Mouse (Mus musculus): ENCODE data around the gene Smtn. TPM values are rescaled to one million over a fixed set of nuclear protein-coding genes. Genes with fewer than 3 reads are reported as not detected.
A peak's percentile ranks its signal among the peaks of the same experiment; 100 is the strongest.

Gene Smtn
- total RNA-seq, 2 experiments from 2014 or later: 17.0 TPM

- DNase-seq (ENCODE audit: low spot score in 2 of 2): no peak
Observed at GRCm38 (mm10) chr11:3547969-3548368, 7.6 kb upstream of the Smtn start.

DNA sequence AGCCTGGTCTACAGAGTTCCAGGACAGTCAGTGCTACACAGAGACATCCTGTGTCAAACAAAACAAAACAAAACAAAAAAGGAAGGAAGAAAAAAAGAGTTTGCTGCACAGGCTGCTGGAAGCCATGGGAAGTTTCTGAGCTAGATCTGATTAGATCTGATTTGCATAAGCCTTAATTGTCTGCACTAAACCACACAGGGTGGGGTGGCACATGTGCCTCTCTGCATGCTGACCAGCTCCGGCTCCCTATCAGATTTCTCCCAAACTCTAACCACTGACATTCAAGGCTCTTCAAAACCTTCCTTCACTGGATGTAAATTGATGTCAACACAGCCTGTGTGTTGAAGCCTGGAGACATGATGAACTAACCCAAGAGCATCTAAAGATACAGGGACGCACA is 6.6 kb upstream of the Smtn start:
- no peak for DNase-seq (ENCODE audit: low spot score in 2 of 2)

- DNase-seq (ENCODE audit: low spot score in 2 of 2): no peak
Observed at GRCm38 (mm10) chr11:3546242-3546562, 5.8 kb upstream of the Smtn start.

DNA sequence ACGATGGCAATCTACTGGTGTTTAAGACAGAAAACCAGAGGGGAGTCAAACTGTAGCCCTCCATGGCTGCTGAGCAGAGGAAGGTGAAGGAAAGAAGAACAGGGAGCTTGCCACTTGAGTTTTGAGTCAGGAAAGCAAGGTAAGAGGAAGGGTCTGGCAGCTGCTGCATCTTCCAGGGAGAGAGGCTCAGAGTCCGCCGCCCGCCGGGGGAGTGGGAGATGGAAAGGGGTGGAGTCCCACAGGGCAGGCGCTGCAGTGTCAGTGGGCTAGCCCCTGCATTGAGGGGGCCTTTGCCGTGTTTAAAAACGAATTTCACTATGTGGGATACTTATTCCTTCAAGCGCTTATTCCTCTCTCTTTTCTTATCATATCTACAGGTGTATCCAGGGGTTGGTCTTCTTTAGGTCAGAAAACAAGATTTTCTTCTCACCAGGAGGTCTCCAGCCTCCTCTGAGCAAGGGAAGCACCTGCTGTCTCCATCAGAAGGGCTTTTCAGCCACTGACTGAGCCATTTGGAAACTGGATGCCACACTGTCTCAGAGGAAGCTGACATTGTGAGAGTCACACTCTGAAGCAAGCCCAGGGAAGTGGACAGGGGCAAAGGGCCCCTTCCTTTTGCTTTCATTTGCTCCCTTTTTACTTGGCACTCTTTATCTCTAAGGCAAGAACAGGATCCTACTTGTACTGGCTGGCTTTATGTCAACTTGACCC is 5.3 kb upstream of the Smtn start:
- DNase-seq (ENCODE audit: low spot score in 2 of 2): no peak

DNA sequence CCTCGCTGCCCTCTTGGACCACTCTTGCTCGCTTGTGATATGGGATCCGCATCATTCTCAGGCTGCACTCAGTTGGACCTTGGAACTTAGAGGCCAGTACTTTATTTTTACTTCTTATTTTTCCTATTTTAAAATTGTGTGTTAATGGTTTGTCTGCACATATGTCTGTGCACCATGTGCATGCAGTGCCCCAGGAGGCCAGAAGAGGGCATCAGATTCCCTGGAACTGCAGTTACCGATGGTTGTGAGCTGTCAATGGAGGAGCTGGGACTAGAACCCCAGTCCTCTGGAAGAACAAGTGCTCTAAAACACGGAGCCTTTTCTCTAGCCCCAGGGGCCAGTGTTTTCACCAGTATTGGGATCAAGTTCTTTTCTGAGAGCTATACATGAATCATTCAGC is 4.0 kb upstream of the Smtn start:
- no peak for DNase-seq (ENCODE audit: low spot score in 2 of 2)

DNA sequence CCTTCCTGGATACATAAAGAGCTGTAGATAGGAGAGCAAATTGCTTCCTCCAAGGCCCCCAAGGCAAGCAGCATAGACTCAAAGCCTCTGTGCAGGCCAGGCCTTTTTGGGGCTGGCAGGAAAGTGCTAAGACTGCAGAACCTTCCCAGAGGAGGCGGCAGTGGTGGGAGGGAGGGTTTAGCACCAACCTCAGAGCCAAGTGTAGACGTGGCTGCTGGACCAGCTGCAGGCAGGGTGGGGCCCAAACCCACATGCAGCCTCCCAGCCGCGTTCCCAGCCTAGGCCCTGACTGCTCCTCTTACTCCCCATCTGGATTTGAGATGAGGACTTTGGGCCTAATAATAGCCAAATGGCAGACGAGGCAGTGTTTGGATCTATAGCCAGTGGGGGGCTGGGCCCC is 2.6 kb upstream of the Smtn start:
- no peak for DNase-seq (ENCODE audit: low spot score in 2 of 2)

DNA sequence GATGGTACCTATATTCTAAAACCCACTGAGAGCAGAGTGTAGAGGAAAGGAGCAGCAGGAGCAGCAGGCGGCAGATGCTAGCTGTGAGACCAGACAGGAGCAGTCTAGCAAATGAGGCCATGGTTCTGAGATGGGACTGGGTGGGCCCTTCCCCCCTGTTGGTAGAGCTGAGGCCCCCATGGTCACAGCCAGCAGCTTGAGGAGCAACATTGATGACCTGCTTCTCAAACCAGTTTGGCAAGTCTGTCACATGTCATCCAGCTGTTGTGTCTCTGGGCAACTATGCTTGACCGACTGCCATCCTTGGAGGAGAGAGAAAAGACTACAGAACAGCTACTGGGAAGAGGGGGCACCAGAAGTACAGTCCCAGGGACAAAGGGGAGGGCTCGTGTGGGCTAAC is 1.5 kb upstream of the Smtn start:
- no peak for DNase-seq (ENCODE audit: low spot score in 2 of 2)

DNA sequence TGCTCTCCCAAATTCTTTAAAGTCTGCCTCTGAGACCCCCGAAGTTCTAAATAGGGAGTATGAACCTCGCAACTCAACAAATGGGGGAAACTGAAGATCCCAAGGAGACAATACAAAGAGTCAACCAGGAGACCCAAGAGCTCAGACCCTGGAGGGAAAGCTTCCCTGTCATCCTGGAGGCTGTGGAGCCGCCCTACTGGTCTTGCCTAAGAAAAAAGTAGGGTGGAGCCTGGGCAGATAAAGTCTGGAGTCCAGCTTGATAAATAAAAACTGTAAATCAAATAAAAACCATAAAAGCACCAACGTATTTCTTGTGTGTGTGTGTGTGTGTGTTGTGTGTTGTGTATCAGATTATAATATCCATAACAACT is 601 bp downstream of the Smtn start:
- DNase-seq (ENCODE audit: low spot score in 2 of 2): no peak

GRCm38 (mm10) chr11:3539111-3539825 is 1.1 kb downstream of the Smtn start:
- peak; percentile 79 to 84 for DNase-seq (ENCODE audit: low spot score in 2 of 2)

DNA sequence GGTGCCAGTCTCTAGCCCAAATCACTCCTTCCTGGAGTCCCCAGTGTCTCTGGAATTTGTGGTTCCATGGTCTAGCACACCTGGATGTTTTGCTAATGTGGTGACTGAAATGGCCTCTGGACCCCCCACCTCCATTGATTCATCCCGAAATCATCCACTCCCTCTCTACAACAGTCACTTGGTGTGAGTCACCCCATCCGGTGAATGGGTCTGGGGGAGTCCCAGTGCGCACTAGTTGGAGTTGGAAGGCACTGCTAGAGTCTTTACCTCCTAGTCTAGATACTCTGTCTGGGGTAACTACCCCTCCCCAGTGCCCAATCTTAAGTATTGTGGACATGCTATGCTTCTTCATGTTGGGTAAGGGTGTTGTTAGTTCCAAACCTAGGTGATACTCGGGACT is 2.1 kb downstream of the Smtn start:
- DNase-seq (ENCODE audit: low spot score in 2 of 2): peak in 1 of 2 experiments; percentile 3

- DNase-seq (ENCODE audit: low spot score in 2 of 2): no peak
Observed at GRCm38 (mm10) chr11:3537711-3538110, 2.7 kb downstream of the Smtn start.

DNA sequence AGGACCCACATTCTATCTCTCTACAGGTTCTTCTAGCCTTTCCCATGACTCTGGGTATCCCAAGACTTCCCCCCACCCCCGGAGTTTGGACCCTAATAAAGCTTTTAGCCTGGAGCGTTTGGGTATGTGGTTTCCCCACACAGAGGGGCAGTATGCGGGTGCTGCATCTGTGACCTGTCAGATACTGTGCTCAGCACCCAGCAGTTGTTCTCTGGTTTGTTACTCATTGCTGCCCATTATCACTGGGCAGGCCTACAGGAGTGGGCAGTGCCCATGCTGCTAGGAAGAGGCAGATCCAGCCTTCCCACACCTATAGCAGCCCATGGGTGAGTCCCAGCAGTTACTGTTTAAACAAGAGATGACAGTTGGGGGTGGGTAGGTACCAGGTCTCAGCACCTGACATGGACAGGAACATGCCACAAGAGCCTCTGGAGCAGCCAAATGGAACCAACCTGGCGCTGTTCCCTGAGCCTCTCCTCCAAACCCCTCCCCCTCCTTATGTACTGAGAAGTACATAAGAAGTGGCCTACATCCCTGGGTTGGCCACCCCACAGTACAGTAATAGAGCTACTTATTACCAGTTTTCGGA is 3.6 kb downstream of the Smtn start:
- no peak for DNase-seq (ENCODE audit: low spot score in 2 of 2)

DNA sequence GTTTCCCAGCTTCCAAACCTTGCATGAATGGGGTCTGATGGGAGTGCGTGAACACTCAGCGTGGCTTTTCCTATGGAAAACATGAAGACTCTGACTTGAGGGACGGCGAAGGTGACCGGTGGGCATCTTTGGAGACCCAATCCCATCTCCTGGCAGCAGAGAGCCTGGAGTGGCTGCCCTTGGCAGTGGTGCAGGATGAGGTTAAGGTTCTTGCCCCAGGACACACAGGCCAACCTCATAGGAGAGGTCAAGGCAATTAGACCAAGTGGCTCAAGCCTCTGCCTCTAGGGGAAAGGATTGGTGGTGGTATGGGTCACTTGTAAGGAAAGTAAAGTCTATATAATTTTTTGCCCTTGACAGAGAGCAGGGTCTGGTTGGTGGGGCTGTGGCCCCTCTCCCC is 4.3 kb downstream of the Smtn start:
- no peak for DNase-seq (ENCODE audit: low spot score in 2 of 2)

DNA sequence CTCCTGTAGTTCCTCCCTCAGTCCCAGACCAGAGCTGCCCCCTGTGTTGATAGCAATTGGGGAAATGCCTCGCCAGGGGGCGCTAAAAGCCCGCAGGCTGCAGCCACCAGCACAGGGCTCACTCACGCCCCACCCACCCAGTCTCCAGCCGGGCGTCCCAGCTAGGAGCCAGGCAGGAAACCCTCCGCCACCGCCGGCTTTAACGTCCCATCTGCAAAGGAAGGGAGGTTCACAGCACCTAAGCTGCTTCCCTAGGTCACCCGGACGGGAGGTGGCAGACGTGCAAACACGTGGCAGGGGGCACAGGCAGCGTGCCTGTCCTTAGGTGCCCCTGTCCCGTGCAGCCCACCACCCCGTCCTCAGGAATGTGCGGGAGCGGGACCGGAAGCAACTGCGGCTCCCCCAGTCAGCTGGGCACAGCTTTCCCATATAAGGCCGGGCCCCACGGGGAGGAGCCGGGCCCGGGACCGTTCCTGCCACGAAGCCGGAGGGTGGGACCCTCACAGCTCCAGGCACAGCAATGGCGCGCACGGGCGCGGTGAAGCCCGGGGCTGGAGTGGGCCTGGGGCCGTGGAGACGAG is 4.9 kb downstream of the Smtn start:
- peak; percentile 98 for DNase-seq (ENCODE audit: low spot score in 2 of 2)

DNA sequence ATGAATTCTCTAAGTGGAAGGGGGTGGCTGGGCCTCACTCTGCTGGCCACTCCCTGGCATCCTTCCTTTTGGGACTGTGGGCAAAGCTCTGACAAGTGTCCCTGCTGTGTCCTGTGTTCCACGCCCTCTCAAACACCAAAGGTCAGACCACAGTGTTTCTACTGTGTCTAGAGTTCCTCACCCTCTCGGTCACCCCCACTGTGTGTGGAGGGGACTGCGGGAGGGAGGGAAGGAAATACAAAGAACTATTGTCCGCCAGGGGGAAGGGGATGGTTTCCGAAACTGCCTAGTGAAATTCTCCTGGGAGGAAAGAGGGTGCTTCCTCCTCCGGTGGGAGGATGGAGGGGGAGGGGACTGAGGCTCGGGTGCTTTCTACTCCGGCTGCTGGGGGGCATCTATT is 5.5 kb downstream of the Smtn start:
- DNase-seq (ENCODE audit: low spot score in 2 of 2): no peak

GRCm38 (mm10) chr11:3533406-3533932 is 6.9 kb downstream of the Smtn start:
- no peak for DNase-seq (ENCODE audit: low spot score in 2 of 2)

DNA sequence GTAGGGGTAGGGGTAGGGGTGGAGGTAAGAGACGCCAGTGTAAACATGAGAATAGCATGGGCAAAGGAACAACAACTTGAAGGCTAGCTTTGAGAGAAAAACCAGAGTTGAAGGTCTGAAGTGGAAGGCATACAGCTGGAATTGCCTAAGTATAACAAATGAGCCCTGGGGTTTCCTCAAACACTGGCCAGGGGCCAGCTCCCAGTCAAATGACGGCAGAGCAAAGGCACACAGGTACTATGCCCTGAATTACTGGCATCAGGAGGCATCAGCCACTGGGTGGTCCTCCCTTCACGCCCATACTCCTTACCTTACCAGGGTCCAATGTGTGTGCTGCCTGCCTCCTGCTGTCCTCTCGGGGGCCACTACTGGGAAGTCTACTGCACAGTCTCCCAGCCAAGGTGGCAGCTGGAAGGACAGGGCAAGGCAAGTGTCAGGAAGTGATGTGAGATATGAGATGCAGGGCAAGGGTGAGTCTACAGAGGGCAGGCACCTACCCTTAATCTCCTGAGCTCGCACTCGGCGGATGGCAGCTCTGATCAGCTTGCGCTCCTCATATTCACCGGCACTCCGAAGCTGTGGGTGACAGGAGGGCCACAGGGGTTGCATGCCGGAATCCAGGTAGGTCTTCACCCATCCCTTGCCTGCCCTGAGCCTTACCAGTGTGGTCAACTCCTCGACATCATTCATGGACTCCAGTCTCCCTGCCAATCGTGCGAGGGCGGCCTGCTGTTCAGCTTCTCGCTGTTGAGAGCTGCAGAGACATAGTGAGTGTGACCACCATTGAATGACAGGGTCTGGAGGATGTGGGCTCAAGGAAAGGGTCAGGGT is 8.1 kb downstream of the Smtn start:
- no peak for DNase-seq (ENCODE audit: low spot score in 2 of 2)

- peak; percentile 64 to 67 for DNase-seq (ENCODE audit: low spot score in 2 of 2)
Observed at GRCm38 (mm10) chr11:3531634-3532033, 8.8 kb downstream of the Smtn start.

DNA sequence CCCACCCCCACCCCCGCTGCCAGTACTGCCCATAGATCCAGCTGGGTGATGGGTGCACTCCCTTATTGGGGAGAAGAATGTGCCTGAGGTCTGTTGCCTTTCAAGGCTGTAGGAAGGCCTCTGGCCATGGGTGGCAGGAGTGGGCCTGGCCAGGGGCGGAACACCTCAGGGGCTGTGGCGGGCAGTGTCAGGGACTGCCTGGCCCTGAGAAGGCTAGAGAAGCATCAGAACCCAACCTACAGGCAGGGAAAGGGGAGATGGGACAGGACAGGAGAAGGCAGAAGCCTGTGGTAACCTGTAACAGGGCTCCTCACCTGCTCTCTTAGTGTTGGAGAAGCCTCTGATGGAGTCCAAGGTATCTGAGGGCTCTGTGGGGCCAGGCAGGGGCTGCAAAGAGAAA is 9.7 kb downstream of the Smtn start:
- DNase-seq (ENCODE audit: low spot score in 2 of 2): no peak

GRCm38 (mm10) chr11:3529476-3530252 is 10.7 kb downstream of the Smtn start:
- DNase-seq (ENCODE audit: low spot score in 2 of 2): no peak

DNA sequence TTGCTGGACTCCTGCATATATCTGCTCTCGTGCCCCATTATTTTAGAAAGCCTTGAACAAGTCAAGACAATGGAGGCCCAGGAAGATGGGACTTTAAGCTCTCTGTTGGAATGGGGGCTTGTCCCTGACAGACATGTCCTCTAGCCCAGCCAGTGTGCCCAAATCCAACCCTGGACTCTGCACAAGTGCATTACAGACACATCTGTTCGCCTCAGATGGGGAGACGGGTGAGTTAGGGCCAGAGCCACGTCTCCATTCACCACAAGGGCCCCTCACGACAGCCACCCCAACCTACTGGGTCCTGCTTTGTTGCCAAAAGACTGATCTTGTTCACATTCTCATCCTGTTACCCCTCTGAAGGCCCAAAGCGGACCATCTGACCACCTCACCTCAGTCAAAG is 12.2 kb downstream of the Smtn start:
- no peak for DNase-seq (ENCODE audit: low spot score in 2 of 2)
